Mouse (Mus musculus): ENCODE measurements at regions not wholly inside any gene's neighbourhood (a gene's known extent, or its start where the extent isn't known, plus 50 kb on each side); places are given as distances from the start of the nearest gene placed in this dataset.

- TF ChIP-seq CTCF (conservative IDR thresholded peaks at IDR 0.05; ENCODE audit: low read length) (no peak), POU5F1 (IDR thresholded peaks at IDR 0.05; ENCODE audit: borderline replicate concordance, low read length) (no peak)
These were observed 249.3 kb upstream of the Stt3b start for GRCm38 (mm10) chr9:115559521-115559920.
